ENCODE assay signal across 8 mouse cellular contexts in genomic region chr12:21316869-21317265, GRCm38 (mm10). TPM values are rescaled to one million over a fixed set of nuclear protein-coding genes. Genes with fewer than 3 reads are reported as not detected.
DNase-seq lines count a peak whose midpoint lies in the region; ATAC-seq lines count a peak whose summit lies in the region.

No protein-coding gene starts in this region.

- H3K27ac ChIP-seq in forebrain, embryonic 15.5 days (replicated peaks) = no peak overlapping the region
- peak overlapping the region; percentile 87; the same call in 1 of the 2 replicates for H3K27ac ChIP-seq in stomach, embryonic 16.5 days (ENCODE audit: low read length)

- no peak for ATAC-seq in forebrain, embryonic 15.5 days (replicated peaks)
- ATAC-seq in stomach, embryonic 16.5 days (ENCODE audit: insufficient read depth, low FRiP score) = no peak

- H3K9ac ChIP-seq in forebrain, embryonic 15.5 days (replicated peaks) = peak overlapping the region; percentile 77; the same call in 1 of the 2 replicates
- peak overlapping the region; percentile 86 for H3K9ac ChIP-seq in stomach, embryonic 16.5 days (ENCODE audit: low read length)

- H3K4me3 ChIP-seq in forebrain, embryonic 15.5 days = peak overlapping the region; percentile 71
- peak overlapping the region; percentile 85 for H3K4me3 ChIP-seq in stomach, embryonic 16.5 days (replicated peaks; ENCODE audit: low read length)

- peaks cover 37% of the 10 kb centered on the region for H3K36me3 ChIP-seq in forebrain, embryonic 15.5 days
- H3K36me3 ChIP-seq in stomach, embryonic 16.5 days (ENCODE audit: control insufficient read depth, insufficient read depth, low read length) = 0 out of 2 replicates have a peak, but pooled peaks cover 8% of the 10 kb centered on the region

- DNase-seq in adrenal gland, adult (ENCODE audit: inconsistent age in 2 of 2, low spot score in 1 of 2) = peak; percentile 53 to 89
- DNase-seq in adrenal gland, postnatal 4 days (ENCODE audit: low spot score in 2 of 2) = no peak
- DNase-seq in NIH3T3 (ENCODE audit: low read depth) = peak; percentile 81
- peak; percentile 28 for DNase-seq in induced T-regulatory cell, adult 2 months (ENCODE audit: low read depth)
- DNase-seq in lung, adult 18-20 months = peak; percentile 67
- no peak for DNase-seq in left cerebral cortex, adult 9 months (ENCODE audit: low spot score in 2 of 2)

- H3K27me3 ChIP-seq in forebrain, embryonic 15.5 days = no peaks in the 10 kb centered on the region
- no peaks in the 10 kb centered on the region for H3K27me3 ChIP-seq in stomach, embryonic 16.5 days (ENCODE audit: control insufficient read depth, insufficient read depth, low read length)

- peaks cover 11% of the 10 kb centered on the region for H3K4me1 ChIP-seq in forebrain, embryonic 15.5 days
- H3K4me1 ChIP-seq in stomach, embryonic 16.5 days (ENCODE audit: control insufficient read depth, insufficient read depth, low read length) = peaks cover 9% of the 10 kb centered on the region

- peak overlapping the region; percentile 63 for H3K4me2 ChIP-seq in forebrain, embryonic 15.5 days (replicated peaks)
- H3K4me2 ChIP-seq in stomach, embryonic 16.5 days (ENCODE audit: low read depth, low read length) = peak overlapping the region; percentile 82

- WGBS in forebrain, embryonic 15.5 days = 16% methylated on average over 7 of the region's 7 CpGs
- 30% methylated on average over 7 of the region's 7 CpGs for WGBS in stomach, embryonic 16.5 days

- H3K9me3 ChIP-seq in forebrain, embryonic 15.5 days = no peaks in the 10 kb centered on the region
- no peaks in the 10 kb centered on the region for H3K9me3 ChIP-seq in stomach, embryonic 16.5 days (replicated peaks; ENCODE audit: control insufficient read depth, low read length)

RNA-seq across cellular contexts. Expression of gene Iah1, which starts 0.7 kb away (rescaled TPM):
- total RNA-seq in adrenal gland, postnatal 4 days (2021) = 10 to 100 TPM; 59.1 to 61.7 TPM
- polyA plus RNA-seq in forebrain, embryonic 15.5 days (2015; fragmentation: Nextera tagmentation; extraction: Ambion mirVana) = 44.3 and 51.1 TPM in 2 replicates
- 46.6 and 55.7 TPM in 2 replicates for polyA plus RNA-seq in stomach, embryonic 16.5 days (2015; fragmentation: Nextera tagmentation; extraction: Ambion mirVana)

RNA-seq across cellular contexts. Expression of gene Itgb1bp1, which starts 30.8 kb away (rescaled TPM):
- 10 to 100 TPM; 53.9 to 57.4 TPM for total RNA-seq in adrenal gland, postnatal 4 days (2021)
- 40.0 and 40.4 TPM in 2 replicates for polyA plus RNA-seq in forebrain, embryonic 15.5 days (2015; fragmentation: Nextera tagmentation; extraction: Ambion mirVana)
- 43.9 and 45.2 TPM in 2 replicates for polyA plus RNA-seq in stomach, embryonic 16.5 days (2015; fragmentation: Nextera tagmentation; extraction: Ambion mirVana)

RNA-seq across cellular contexts. Expression of gene Cpsf3, which starts 31.7 kb away (rescaled TPM):
- 10 to 100 TPM; 84.3 to 88.2 TPM for total RNA-seq in adrenal gland, postnatal 4 days (2021)
- polyA plus RNA-seq in forebrain, embryonic 15.5 days (2015; fragmentation: Nextera tagmentation; extraction: Ambion mirVana) = 116 and 117 TPM in 2 replicates
- polyA plus RNA-seq in stomach, embryonic 16.5 days (2015; fragmentation: Nextera tagmentation; extraction: Ambion mirVana) = 98.1 and 99.5 TPM in 2 replicates

RNA-seq across cellular contexts. Expression of gene Adam17, which starts 56.6 kb away (rescaled TPM):
- 10 to 100 TPM; 48.9 to 57.0 TPM for total RNA-seq in adrenal gland, postnatal 4 days (2021)
- polyA plus RNA-seq in forebrain, embryonic 15.5 days (2015; fragmentation: Nextera tagmentation; extraction: Ambion mirVana) = 19.4 and 20.0 TPM in 2 replicates
- polyA plus RNA-seq in stomach, embryonic 16.5 days (2015; fragmentation: Nextera tagmentation; extraction: Ambion mirVana) = 39.6 and 45.3 TPM in 2 replicates

Comparison
In these comparisons a context has a peak if more than half of its experiments do, and no peak if none do; other contexts are left out.
1. DNase-seq: peak in adrenal gland, adult (2 of 2), NIH3T3 (single experiment), induced T-regulatory cell, adult 2 months (single experiment) and lung, adult 18-20 months (2 of 2); none in adrenal gland, postnatal 4 days (0 of 2) and left cerebral cortex, adult 9 months (0 of 2).